Mouse (Mus musculus): Measurements from ENCODE around the gene Olfr56.
"Not testable (repeated sequence)": the region's sequence is repeated elsewhere in the genome, so short reads cannot be mapped to it uniquely, and the experiment has no call there.

Gene Olfr56

DNA sequence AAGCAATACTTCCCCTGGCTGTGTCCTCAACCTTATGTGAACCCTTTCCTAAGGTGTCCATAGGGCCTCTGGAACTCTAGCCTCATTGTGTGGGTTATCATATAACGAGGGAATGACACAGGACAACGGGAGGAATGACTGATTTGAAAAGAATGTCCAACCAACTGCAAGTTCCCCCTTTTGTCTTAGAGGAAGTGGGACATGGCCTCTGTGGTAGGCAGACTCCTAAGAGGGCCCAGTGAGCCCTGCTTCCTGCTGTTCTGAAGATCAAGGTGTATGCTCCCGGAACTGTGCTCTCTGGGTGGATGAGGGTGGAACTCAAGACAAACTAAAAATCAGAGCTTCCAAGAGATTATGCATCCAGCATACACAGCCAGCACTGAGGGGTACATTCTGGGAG is 81.4 kb downstream of the Olfr56 start:
- DNase-seq = not testable (repeated sequence)

DNA sequence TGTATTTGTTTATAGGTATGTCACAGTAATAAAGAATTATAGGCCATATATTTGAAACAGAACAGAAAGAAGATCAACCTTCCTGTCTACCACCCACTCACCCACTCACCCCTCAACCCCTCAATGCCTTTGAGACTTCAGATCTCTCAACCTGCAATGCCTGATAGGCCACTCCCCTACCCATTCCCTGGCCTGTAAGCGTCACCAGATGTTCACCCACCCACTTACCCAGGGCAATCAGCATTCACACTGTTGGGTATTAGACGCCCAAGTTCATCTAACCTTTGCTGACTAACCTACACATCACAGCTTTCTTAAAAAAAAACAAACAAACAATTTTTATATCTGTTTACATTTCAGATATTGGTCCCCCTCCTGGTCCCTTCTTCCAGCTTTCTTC is 83.2 kb downstream of the Olfr56 start:
- not testable (repeated sequence) for DNase-seq

DNA sequence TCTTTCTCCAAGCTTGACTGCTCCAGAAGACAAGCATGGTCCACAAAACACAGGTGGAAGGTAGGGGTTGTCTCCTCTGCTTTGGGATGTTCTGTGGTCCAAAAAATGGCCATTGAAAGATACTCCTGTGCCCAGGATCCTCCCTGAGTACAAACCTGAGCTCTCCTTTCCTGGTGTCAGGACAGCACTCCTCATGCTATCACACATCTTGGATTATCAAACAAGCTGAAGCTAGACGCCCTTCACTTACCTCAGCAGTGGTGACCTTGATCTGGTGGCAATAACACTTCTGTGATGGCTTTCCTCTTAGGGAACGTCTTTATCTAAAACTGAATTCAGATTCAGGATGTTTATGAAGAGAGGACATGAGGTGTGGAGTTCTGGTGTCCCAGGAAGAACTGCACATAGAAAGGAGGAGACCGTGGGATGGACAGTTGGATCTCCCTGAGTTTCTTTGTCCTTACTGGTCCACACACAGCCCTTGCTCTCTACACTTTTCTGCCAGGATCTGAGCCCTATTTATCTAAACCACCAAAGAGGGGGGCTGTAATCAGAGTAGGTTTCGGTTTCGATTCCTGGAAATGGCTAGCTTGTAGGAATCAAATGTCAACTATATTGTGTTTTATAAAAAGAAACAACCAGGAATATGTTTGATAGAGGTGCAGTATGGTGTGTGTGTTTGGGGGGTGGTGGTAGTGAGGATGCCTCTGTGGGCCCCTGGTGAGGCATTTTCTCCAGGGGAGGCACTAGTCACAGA is 85.2 kb downstream of the Olfr56 start, which contains the start of gene Tgtp2:
Tgtp2 (minus strand) TSS at position 494 of the 757 bp plus-strand sequence.
- DNase-seq = not testable (repeated sequence)

GRCm38 (mm10) chr11:49068358-49068757 is 89.7 kb downstream of the Olfr56 start:
- DNase-seq = no peak

GRCm38 (mm10) chr11:49076001-49076757 is 97.5 kb downstream of the Olfr56 start, which contains the start of gene Ifi47:
Gene Ifi47, plus strand, starts transcription at chr11:49076587.
- DNase-seq = not testable (repeated sequence)

- DNase-seq = no peak
Observed at GRCm38 (mm10) chr11:49077012-49077411, 98.3 kb downstream of the Olfr56 start.

- DNase-seq = no peak
Observed at GRCm38 (mm10) chr11:49078719-49079118, 100.0 kb downstream of the Olfr56 start.

DNA sequence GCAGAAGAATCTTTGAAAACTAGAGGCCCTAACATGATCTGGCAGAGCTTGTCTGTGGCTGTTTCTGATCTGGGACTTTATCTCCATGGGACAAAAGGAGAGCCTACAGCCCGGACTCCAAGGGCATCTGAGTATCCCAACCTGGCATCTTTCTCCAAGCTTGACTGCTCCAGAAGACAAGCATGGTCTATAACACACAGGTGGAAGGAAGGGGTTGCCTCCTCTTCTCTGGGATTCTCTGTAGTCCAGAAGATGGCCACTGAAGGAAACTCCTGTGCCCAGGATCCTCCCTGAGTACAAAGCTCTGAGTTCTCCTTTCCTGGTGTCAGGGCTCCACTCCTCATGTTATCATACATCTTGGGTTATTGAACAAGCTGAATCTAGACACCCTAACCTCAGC is 101.9 kb downstream of the Olfr56 start:
- no peak for DNase-seq

DNA sequence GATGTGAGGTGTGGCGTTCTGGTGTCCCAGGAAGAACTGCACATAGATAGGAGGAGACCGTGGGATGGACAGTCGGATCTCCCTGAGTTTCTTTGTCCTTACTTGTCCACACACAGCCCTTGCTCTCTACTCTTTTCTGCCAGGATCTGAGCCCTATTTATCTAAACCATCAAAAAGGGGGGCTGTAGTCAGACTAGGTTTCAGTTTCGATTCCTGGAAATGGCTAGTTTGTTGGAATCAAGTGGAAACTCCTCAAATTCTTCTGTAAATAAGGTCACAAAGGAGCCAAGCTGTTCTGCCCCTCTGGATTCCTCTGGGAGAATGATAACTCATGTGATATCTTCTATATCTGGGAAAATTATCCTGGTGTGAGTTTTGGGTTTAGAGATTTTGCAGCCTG is 102.7 kb downstream of the Olfr56 start:
- DNase-seq = no peak

DNA sequence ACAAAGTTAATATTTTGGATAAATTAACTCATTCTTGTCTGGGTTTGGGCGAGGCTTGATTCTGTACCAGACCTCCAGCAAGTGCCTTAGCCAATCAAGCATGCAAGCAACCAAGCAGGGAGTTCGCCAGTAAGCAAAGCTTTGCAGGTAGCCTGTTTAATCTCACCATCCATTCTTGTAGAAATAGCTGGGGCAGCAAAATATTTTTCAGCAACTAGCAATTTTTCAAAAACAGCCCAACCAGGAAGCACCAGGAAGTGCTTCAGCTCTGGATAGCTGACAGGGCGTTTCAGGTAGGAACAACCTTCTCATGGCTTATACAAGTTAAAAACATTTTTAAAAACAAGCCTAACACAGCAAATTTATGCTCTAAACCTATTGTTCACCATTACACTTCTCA is 103.2 kb downstream of the Olfr56 start:
- DNase-seq = no peak

DNA sequence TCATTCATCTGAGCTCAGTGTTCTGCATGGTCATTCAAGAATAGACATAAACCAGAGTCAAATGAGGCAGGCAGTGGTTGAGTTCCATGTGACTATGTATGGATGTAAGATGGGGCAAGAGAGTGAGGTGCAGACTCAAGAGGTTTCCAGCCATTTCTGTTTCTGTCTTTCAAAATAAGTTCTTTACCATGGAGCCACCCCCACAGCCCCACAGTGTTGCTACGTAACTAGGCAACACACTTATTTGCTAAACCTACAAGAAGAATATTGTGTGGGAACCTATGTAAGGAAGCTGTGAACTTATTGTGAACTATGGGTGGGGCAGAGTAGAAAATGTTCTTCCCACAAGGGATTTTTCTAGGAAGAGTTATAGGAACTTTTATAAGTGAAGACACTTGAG is 104.5 kb downstream of the Olfr56 start:
- DNase-seq = no peak

- DNase-seq = no peak
Observed at GRCm38 (mm10) chr11:49083808-49084207, 105.1 kb downstream of the Olfr56 start.

DNA sequence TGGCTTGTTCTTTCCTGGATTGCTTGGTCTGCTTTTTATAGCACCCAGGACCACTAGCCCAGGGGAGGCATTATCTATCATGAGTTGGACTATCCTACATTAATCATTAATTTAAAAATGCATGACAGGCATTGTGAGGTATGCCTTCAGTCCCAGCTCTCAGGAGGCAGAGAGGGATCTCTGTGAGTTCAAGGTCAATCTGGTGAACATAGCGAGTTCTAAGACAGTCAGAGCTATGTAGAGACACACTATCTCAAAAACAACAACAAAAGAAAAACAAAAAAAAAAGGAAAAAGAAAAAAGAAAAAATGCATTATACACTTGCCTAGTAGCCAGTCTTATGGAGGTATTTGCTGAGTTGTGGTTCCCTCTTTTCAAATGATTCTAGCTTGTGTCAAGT is 105.7 kb downstream of the Olfr56 start:
- DNase-seq = no peak

DNA sequence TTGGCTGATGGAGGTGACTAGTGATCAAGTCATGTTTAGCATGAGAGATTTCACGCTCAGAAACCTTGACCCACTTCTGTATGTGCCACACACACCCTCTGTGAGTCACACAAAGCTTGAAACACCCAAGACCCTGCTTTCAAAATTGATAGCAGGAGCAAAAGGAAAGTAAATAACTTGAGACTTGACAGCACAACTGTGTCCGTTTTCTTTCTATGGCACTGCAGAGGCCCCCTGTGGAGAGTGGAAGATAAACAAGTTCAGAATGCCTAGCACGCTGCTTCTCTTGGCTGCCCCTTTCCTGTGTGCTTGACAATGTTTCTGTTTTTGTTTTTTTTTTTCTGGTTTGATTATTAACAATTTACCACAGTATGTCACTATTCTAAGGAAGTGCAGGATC is 106.2 kb downstream of the Olfr56 start:
- DNase-seq = no peak

DNA sequence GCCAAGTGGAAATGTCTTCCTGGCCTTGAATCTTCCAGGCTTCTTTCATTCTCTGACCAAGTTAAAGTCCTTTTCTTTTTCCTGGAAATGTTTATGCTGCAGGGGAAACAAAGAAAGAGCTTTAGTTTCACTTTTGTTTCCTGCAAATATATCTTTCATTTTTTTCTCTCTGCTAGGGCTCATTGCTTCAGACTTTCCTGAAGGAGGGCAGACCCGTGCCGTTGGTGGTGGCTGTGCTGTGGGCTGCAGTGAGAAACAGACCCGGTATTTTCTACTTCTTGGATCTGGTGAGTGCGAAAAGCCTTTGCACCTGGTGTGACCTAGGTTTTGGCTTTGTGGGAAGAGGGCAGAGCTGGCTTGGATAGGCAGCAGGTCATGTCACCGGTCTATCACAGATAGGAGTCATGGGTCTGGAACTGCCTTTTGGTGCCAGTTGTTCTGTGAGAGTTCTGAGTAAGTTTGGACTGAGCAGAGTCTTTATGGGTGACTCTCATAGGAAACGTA is 108.2 kb downstream of the Olfr56 start:
- DNase-seq = no peak

DNA sequence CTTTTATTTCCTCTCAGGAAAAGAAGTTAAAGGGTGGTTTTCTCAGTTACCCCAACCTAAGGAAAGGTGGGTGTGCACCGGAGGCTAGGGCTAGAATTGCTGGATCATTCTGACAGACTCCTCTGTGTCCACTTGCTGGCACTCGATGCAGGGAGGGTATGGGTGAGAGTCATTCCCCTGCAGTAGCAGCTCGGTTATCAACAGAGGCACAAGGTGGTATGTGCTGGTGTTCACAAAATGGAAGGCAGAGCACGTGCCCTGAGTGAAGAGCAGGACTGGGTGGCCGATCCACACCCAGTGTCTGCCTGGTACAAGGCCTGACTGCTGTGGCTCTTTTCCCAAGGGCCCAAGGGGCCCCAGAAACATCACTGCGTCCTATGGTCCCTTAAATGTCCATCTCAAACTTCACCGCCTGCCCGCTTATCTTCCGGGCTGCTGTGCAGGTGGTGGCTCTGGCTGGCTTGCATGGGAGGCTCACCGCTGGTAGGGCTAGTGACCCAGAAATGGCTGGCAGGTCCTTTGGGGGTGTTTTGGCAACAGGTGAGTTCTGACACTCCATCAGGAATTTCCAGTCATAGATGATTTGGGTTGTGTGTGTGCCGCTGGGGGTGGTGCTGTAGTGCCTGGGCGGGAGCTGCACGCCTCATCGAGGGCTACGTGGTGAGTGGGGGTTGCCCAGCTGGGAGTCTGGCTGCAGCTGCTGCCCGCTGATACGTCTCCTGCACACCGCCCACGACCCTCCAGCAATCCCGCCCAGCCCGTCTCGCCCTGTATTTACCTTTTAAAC is 109.3 kb downstream of the Olfr56 start:
- DNase-seq = no peak

GRCm38 (mm10) chr11:49088990-49089652 is 110.4 kb downstream of the Olfr56 start:
- no peak for DNase-seq

DNA sequence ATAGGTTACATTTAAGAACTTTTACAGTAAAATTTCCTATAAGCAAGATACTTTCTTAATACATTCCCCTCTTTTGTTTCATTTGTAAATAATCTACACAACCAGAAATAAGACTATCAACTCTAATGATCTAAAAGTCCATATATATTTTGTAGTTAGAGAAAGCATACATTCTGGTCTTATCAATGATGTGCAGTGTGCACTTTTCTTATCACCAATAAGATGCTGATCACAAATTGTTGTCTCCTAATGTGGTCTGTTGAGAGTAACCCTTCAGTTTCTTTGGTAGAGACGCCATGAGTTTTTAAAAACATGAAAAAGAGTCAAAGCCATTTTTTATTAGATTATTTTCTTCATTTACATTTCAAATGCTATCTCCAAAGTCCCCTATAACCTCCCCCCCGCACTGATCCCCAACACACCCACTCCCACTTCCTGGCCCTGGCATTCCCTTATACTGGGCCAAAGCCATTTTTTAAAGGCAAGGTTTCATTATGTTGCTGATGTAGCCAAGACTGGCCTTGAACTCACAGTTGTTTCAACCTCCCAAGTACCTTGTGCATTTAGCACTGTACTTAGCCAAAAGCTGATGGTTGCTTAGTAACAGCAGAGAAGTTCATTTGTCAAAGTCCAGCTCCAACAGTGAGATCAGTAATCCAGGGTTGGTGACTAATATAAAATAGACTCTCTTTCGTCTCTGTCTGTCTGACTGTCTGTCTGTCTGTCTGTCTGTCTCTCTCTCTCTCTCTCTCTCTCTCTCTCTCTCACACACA is 111.2 kb downstream of the Olfr56 start:
- no peak for DNase-seq

DNA sequence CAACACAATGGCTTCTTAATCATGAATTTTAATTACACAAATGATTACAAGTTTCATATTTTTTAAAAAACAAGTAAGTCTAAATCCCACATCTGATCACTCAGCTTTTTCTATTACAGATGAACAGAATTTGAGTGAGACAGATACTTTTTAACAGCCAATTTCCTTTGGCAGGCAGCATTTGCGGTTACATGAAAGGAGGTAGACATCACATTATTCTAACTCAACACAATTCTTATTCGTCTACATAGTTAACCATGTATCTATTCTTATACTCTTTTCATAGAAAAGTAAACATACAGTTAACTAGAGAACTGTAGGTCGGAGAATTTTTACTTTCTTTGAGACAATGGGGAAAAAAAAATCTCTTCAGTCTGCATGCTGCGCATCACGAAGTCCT is 111.9 kb downstream of the Olfr56 start:
- no peak for DNase-seq

- DNase-seq = no peak
Observed at GRCm38 (mm10) chr11:49091171-49091570, 112.5 kb downstream of the Olfr56 start.

DNA sequence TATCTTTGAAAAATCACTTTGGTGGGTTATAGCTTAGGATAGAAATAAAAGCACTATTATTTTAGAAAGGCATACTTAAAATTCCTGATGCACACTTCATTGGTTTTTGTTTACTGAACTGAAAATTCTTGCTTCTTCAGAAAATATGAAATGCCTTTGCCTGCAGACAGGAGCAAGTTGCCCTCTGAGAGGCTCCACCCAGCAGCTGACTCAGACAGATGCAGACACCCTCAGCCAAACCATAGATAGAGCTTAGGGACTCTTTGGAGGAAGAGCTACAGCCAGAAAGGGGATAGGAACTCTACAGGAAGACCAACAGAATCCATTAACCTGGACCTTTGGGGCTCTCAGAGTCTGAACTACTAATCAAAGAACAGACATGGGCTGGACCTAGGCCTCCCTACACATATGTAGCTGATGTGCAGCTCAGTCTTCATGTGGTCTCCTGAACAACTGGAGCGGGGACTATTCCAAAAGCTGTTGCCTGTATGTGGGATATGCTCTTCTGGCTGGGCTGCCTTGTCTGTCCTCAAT is 113.4 kb downstream of the Olfr56 start:
- DNase-seq = no peak
